In the genomic region with DNA sequence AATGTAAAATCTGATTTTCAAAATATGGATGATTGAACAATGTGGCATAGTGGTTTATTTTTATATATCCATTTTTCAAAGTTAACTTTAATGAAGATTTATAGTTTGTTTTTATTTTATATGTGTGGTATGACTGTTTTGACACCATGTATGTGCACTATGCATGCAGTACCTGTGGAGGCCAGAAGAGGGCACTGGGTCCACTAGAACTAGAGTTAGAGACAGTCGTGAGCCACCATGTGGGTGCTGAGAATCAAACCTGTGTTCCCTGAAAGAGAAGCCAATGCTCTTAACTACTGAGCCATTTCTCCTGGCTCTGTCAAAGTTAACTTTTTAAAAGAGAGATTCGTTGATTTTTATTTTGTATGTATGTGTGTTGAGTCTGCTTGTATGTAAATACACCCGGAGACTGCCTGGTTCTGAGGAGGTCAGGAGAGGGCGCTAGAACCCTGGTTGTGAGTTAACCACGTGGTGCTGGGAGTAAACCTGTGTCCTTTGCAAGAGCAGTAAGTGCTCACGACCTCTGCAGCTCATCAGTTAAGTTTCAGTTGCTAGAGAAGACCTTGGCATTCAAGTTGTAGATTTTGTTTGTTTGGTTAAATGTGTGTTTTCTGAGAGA, we compare ENCODE assay signal across 9 mouse cellular contexts.
DNase-seq lines count a peak whose midpoint lies in the region; ATAC-seq and TF ChIP-seq lines count a peak whose summit lies in the region.
"Had no signal": no experiment of that assay in that cellular context is flagged by ENCODE, and none has a peak within 500 bp of the region (broad histone marks: within the 10 kb centered on the region; RNA-seq: fewer than 3 reads in every experiment).

No protein-coding gene starts in this region.

- no peaks in the 10 kb centered on the region for H3K4me1 ChIP-seq in intestine, postnatal 0 days (replicated peaks; ENCODE audit: control insufficient read depth, insufficient read depth, low read length)
- H3K4me1 ChIP-seq in intestine, embryonic 15.5 days (replicated peaks): peaks cover 2% of the 10 kb centered on the region; the same call in 1 of the 2 replicates
- peaks cover 4% of the 10 kb centered on the region for H3K4me1 ChIP-seq in forebrain, embryonic 12.5 days

- H3K9me3 ChIP-seq in intestine, postnatal 0 days (ENCODE audit: control insufficient read depth): no peaks in the 10 kb centered on the region
- no peaks in the 10 kb centered on the region for H3K9me3 ChIP-seq in intestine, embryonic 15.5 days
- no peaks in the 10 kb centered on the region for H3K9me3 ChIP-seq in forebrain, embryonic 12.5 days
- H3K9me3 ChIP-seq: lung, embryonic 15.5 days had no signal

- no peak for ATAC-seq in intestine, postnatal 0 days
- no peak for ATAC-seq in intestine, embryonic 15.5 days
- no peak for ATAC-seq in forebrain, embryonic 12.5 days (ENCODE audit: low FRiP score)

- no peak overlapping the region for H3K9ac ChIP-seq in intestine, postnatal 0 days (ENCODE audit: low read depth, low read length)
- no peak overlapping the region for H3K9ac ChIP-seq in intestine, embryonic 15.5 days
- no peak overlapping the region for H3K9ac ChIP-seq in forebrain, embryonic 12.5 days
- H3K9ac ChIP-seq: lung, embryonic 15.5 days had no signal

- peak; percentile 54 for TF ChIP-seq CTCF in intestine, postnatal 0 days (IDR thresholded peaks at IDR 0.05; ENCODE audit: low read depth)

- no peak overlapping the region for H3K4me2 ChIP-seq in intestine, postnatal 0 days (replicated peaks; ENCODE audit: low read depth)
- no peak overlapping the region for H3K4me2 ChIP-seq in intestine, embryonic 15.5 days (replicated peaks)
- H3K4me2 ChIP-seq in forebrain, embryonic 12.5 days: no peak overlapping the region
- H3K4me2 ChIP-seq: lung, embryonic 15.5 days had no signal

- 81% methylated on average over 6 of the region's 6 CpGs for WGBS in intestine, postnatal 0 days
- 84% methylated on average over 6 of the region's 6 CpGs for WGBS in intestine, embryonic 15.5 days
- 80% methylated on average over 6 of the region's 6 CpGs for WGBS in forebrain, embryonic 12.5 days

- H3K27me3 ChIP-seq in intestine, postnatal 0 days (replicated peaks; ENCODE audit: control insufficient read depth, insufficient read depth, low read length): no peaks in the 10 kb centered on the region
- no peaks in the 10 kb centered on the region for H3K27me3 ChIP-seq in intestine, embryonic 15.5 days (replicated peaks)
- peaks cover 17% of the 10 kb centered on the region for H3K27me3 ChIP-seq in forebrain, embryonic 12.5 days
- H3K27me3 ChIP-seq: lung, embryonic 15.5 days had no signal

- H3K4me3 ChIP-seq in intestine, postnatal 0 days (ENCODE audit: low read depth, low read length): no peak overlapping the region
- H3K4me3 ChIP-seq in intestine, embryonic 15.5 days (replicated peaks): no peak overlapping the region
- H3K4me3 ChIP-seq in forebrain, embryonic 12.5 days (replicated peaks): no peak overlapping the region
- H3K4me3 ChIP-seq: lung, embryonic 15.5 days had no signal

- no peaks in the 10 kb centered on the region for H3K36me3 ChIP-seq in intestine, postnatal 0 days (ENCODE audit: control insufficient read depth, insufficient read depth)
- H3K36me3 ChIP-seq in intestine, embryonic 15.5 days: no peaks in the 10 kb centered on the region
- no peaks in the 10 kb centered on the region for H3K36me3 ChIP-seq in forebrain, embryonic 12.5 days (replicated peaks)
- H3K36me3 ChIP-seq: lung, embryonic 15.5 days had no signal

- H3K27ac ChIP-seq in intestine, postnatal 0 days (ENCODE audit: low read depth, low read length): no peak overlapping the region
- H3K27ac ChIP-seq in intestine, embryonic 15.5 days: no peak overlapping the region
- no peak overlapping the region for H3K27ac ChIP-seq in forebrain, embryonic 12.5 days
- H3K27ac ChIP-seq: lung, embryonic 15.5 days had no signal

- peak; percentile 15 for DNase-seq in right cerebral cortex, postnatal 4 days
- DNase-seq in right cerebral cortex, postnatal 25 days: no peak
- DNase-seq in R1 (ENCODE audit: low read depth, low spot score): peak; percentile 86
- peak; percentile 53 for DNase-seq in testis, postnatal 10 days (ENCODE audit: low spot score)
- DNase-seq in embryo, embryonic 9.5 days (ENCODE audit: extremely low spot score): no peak

Comparison
In these comparisons a context has a peak if more than half of its experiments do, and no peak if none do; other contexts are left out.
1. DNase-seq: peak in right cerebral cortex, postnatal 4 days (single experiment), R1 (single experiment) and testis, postnatal 10 days (single experiment); none in right cerebral cortex, postnatal 25 days (single experiment) and embryo, embryonic 9.5 days (single experiment).